Mouse (Mus musculus): Measurements from ENCODE around the gene Susd5.
A peak's percentile ranks its signal among the peaks of the same experiment; 100 is the strongest.
"Not testable (repeated sequence)": the region's sequence is repeated elsewhere in the genome, so short reads cannot be mapped to it uniquely, and the experiment has no call there.

The Susd5 gene

DNA sequence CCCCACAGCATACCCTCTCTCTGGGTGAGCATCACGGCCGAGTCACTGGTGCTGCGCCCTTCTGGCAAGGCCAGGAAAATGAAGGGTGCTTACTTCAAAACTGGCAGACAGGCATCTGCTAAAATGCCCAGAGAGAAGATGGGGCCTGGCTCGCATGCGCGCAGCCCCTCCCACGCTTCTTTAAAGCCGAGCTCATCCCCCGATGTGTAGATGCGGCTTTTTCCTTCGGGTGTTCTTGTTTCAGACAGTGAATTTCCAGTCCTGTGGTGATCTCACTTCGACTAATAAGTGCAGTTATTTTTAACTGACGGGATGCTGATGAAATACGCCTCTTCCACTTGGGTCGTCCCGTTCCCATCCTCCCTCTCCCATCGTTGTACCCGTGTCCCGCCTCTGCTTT, 16.7 kb downstream of the Susd5 start:
- no peak for DNase-seq

DNA sequence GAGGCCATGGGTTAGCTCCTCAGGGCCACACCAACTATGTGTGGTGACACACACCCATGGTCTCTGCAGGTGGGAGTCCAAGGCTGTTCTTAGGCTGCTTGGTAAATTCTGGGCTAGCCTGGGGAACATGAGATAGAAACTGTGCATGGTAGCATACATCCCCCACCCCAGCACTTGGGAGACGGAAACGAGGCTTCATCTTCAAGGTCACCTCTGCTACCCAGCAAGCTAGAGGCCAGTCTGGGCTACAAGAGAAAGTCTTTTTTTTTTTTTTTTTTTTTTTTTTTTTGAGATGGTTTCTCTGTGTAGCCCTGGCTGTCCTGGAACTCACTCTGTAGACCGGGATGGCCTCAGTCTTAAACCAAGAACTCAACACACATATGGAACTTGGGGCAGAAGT, 29.5 kb downstream of the Susd5 start:
- no peak for DNase-seq

DNA sequence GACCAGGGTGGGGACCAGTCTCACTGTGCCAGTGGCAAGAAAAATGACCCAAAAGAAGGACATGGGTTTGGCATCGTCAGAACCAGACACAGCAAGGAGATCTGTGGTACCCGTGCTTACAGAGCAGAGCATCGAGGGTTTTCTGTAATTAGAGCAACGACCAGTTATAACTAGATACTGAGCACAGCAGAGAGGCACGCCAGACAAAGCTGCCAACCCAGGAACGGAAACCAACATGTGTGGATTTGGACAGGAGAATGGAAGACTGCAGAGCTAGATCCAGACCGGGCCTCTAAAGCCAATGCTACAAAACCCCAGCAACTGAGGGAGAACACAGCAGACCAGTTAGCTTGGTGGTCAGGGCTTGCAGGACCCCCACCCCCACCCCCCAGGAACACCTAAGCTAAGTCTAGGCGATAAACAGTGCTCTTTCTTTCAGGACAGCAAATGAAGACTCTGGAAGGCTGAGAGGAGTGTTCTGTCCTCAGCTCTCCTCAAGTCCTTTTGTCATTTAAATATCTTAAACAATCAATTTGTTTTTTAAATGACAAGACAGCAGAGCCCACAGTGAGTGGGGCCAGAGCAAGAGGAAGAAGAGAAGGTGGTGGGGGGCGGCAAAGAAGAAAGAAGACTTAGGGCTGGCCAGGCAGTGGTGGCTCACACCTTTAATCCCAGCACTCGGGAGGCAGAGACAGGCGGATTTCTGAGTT, 30.3 kb downstream of the Susd5 start:
- no peak for DNase-seq

DNA sequence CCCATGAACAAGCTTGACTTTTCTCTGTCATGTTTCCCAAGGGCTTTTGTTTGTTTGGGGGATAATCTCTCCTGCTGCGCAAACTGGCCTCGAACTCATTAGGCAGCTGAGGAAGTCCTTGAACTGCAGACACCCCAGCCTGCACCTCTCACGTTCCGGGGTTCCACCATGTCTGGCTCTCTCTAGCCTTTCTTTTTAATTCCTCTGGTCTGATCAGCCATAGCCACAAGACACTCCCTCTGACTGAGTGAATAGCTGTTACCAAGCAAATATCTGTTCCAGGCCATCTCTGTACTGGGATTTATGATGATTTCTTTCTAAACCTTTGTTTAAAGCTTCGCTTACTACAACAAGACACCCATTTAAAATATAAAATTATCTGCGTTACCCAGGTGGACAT, 31.9 kb downstream of the Susd5 start:
- DNase-seq = not testable (repeated sequence)

DNA sequence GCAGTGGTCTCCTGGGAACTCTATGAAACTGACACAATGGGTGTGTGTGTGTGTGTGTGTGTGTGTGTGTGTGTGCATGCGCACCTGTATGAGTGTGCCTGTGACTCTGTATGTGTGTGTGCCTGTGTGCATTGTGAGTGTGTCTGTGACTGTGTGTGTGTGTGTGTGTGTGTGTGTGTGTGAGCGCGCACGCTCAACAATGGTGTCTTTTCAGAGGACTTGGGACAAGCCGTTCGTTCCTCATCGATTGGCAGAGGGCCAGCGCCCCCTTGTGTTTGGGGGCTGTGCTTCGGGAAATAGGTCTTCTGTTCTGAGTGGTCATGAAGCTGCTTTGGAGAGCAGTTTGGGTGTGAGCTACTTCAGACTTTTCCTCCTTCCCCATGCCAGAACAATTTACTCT, 35.2 kb downstream of the Susd5 start:
- DNase-seq = peak in 1 of 2 experiments; percentile 30

DNA sequence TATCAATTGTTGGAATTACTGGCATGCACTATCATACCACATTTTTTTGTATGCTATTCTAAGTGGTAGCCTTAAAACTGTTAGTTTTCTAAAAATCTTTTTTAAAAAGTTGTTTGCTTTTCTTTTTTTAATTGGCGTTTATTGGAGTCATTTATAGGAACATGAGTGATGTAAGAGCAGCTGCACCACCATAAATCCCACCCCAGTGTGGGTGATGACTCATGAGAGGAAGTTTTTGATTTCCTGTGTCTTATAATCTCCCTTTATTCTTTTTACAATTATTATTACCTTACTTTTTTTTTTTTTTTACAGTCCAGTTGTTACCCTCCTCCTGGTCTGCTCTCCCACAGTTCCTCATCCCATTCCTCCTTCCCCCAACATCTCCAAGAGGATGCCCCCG, 37.9 kb downstream of the Susd5 start:
- no peak for DNase-seq

DNA sequence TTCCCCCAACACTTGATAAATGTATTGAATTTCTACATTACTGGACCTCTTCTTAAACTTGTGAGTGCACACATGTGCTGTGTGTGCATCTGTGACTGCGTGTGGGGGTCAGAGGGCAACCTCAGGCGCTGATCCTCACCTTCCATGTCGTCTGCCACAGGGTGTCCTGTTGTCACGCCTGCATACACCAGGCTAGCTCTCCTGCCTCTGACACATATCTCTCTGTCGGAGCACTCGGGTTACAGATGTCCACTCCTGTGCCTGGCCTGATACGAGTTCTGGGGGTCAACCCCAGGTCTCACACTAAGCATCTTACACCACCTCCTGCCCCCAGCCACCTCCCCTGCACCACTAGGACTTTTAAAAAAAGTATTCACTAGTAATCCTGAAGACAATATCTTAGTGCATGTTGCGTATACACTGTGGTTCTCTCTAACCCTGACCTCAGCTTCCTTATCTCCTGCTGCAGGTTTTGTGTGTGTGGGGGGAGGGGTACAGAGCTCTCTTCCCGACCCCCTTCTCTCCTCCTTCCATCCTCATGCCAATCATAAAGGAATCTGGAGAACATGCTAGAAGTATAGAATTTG, 41.9 kb downstream of the Susd5 start:
- DNase-seq = no peak

DNA sequence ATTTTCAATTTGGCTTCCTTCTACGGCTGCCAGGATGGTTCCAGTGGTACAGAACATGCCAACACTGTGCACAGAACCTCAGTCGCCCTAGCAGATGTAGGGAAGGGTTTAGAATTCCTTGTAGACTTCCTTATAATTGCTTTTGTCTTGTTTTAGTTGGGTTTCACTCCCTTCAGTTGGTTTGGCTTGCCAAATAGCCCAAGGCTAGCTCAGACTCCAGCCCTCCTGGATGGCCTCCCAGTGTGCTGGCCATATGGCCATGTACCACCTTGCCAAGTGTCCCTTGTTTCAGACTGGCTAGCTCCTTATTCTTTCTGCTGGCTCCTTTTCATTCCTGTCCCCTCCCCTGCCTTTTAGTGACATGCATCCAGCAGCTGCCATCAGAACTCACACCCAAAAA, 53.3 kb downstream of the Susd5 start:
- DNase-seq = peak; percentile 17 to 70

DNA sequence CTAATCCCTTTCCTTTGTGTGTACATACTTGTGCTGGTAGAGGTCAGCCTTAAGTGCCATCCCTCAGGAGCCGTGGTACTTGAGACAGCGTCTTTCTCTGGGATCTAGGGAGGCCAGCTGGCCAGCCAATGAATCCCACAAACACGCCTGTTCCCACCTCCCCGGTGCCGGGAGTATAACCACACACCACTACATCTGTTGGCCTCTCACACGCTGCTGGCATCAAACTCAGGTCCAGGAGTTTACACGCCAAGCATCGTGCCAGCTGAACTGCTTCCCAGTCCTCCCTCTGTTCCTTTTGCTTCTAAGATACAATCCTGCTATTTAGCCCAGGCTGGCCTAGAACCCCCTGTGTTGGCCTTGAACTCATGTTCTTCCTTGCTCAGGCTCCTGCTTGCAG, 54.2 kb downstream of the Susd5 start:
- DNase-seq = peak; percentile 17 to 26

DNA sequence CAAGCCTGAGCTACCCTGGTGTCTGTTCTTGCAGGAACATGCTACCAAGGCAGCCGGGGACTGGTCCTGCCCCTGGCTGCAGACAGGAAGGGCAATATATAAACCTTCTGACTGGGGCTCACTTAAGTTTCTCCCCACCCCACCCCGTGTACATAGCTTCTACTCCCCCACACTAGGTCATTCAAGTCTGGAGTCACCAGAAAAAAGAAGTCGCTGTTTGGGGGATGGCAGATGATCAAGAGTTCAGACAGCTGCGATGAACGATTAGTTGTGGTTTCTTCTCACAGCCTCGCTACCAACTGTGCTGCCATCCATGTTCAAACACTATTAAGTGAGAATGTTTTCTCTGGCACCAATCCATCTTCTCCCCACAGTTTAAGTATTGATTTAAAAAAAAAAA, 55.3 kb downstream of the Susd5 start:
- no peak for DNase-seq

DNA sequence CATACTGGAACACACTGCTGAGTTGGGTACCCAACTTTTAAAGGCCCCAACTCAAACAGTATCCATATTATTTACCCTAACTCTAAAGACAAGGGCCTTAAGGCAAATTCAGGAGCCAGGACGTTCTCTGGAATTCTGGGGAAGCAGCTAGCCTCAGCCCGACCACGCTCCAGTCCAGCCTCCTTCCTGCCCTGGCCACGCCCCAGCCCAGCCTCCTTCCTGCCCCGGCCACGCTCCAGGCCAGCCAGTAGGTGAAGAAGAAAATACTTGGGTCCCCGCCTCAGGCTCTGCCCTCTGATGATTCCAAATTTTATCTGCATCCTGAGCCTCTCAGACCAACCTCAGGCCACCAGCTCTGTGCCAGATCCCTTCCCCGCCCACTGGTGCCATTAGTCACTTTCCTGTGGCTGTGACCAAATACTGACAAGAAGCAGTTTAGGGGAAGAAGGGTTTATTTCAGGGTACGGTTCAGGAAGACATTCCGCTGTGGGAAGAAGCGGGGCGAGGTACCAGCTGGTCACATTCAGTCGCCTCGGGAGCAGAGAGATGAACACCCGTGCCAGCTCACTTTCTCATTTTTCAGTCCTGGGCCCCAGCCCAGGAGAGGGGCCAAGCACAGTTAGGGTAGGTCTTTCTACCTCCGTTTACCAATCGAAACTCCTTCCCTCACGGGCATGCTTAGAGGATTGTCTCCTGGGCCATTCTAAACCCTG, 57.1 kb downstream of the Susd5 start:
- no peak for DNase-seq

DNA sequence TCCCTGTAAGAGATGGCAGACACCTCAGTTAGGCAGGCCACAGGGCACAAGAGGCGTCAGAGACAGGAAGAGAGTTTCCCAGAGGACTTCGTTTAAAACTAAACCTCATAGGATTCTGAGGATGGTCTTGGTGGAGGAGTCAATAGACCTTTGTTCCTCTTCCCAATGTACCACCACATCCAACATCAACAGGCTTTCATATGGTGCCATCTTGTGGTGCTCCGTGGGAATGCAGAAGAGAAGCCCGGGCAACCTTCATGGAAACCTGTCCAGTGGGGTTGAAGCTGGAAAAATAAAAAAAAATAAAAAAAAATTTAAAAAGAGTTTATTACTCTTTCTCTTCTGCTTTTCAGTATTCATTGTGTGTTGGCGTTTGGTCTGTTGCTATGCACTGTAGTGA, 59.7 kb downstream of the Susd5 start:
- DNase-seq = peak; percentile 85 to 86

DNA sequence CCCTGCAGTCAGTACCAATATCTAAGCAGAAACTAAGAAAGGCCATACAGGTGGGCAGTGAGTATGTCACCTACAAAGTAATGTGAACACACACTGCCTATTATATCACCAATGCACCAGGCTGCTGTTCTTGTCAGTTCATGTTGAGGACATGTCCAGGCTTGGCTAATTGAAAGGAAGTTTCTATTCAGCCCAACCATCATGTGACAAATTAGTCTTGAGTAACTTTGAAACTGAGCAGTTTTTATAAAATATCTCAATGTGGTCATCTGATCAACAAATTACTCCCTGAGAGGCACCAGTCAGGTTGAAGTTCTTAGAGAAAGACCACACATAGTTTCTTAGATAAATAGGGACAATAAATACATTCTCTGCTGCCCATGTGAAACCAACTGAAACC, 65.9 kb downstream of the Susd5 start:
- DNase-seq = not testable (repeated sequence)

DNA sequence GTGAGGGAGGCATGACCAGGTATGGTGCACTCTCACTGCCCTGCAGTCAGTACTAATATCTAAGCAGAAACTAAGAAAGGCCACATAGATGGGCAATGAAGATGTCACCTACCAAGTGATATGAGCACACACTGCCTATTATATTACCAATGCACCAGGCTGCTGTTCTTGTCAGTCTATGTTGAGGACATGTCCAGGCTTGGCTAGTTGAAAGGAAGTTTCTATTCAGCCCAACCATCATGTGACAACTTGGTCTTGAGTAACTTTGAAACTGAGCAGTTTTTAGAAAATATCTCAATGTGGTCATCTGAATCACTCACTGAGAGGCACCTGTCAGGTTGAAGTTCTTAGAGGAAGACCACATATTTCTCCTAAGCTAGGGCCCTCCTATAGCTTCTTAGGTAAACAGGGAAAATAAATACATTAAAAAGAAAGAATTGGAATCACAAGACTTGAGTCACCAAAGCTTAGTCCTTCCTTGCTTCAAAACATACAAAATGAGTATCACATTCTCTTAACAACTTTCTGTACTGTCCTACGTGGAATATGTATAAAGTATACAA, 72.4 kb downstream of the Susd5 start:
- not testable (repeated sequence) for DNase-seq
